Mouse (Mus musculus): Measurements from ENCODE around the gene Efcab2. TPM values are rescaled to one million over a fixed set of nuclear protein-coding genes. Genes with fewer than 3 reads are reported as not detected.
A peak's percentile ranks its signal among the peaks of the same experiment; 100 is the strongest.

The Efcab2 gene
- polyA plus RNA-seq, 1 experiment from 2014 or later, result 6.5 TPM

- WGBS, result under 1% methylated on average over 38 of the region's 38 CpGs
- no peak for ATAC-seq (ENCODE audit: low read depth)
- H3K27ac ChIP-seq (ENCODE audit: low read length), result no peak overlapping the region
- H3K4me3 ChIP-seq (ENCODE audit: low read length), result peak overlapping the region; percentile 68
- H3K9me3 ChIP-seq (ENCODE audit: control insufficient read depth, low read length), result no peaks in the 10 kb centered on the region
- H3K36me3 ChIP-seq (ENCODE audit: control insufficient read depth, insufficient read depth, low read length), result no peaks in the 10 kb centered on the region
- peaks cover 25% of the 10 kb centered on the region for H3K4me1 ChIP-seq (replicated peaks; ENCODE audit: control insufficient read depth, insufficient read depth, low read length)
- peak overlapping the region; percentile 83 for H3K4me2 ChIP-seq (ENCODE audit: low read depth, low read length)
- H3K9ac ChIP-seq (ENCODE audit: low read length), result peak overlapping the region; percentile 62
- peaks cover 32% of the 10 kb centered on the region for H3K27me3 ChIP-seq (ENCODE audit: control insufficient read depth, insufficient read depth, low read depth, low read length)
Measured at GRCm38 (mm10) chr1:178529512-178530300, 123.8 kb downstream of the Efcab2 start.

- WGBS, result under 1% methylated on average over 61 of the region's 62 CpGs
Measured at GRCm38 (mm10) chr1:178530301-178531078, 124.6 kb downstream of the Efcab2 start.

More at GRCm38 (mm10) chr1:178530301-178531078, 124.6 kb downstream of the Efcab2 start:
- Histone ChIP-seq H3K27me3 (ENCODE audit: control insufficient read depth, insufficient read depth, low read depth, low read length) (peaks cover 32% of the 10 kb centered on the region), H3K36me3 (ENCODE audit: control insufficient read depth, insufficient read depth, low read length) (no peaks in the 10 kb centered on the region), H3K4me2 (ENCODE audit: low read depth, low read length) (peak overlapping the region; percentile 83), H3K27ac (ENCODE audit: low read length) (no peak overlapping the region), H3K4me1 (replicated peaks; ENCODE audit: control insufficient read depth, insufficient read depth, low read length) (peaks cover 25% of the 10 kb centered on the region), H3K9ac (ENCODE audit: low read length) (peak overlapping the region; percentile 62), H3K4me3 (ENCODE audit: low read length) (peak overlapping the region; percentile 68), H3K9me3 (ENCODE audit: control insufficient read depth, low read length) (no peaks in the 10 kb centered on the region)
- ATAC-seq (ENCODE audit: low read depth), result peak; percentile 39

Small RNA genes lying within 50 kb of the gene (microRNA-seq; reads per million reads assigned to microRNA genes)
- not detected for gene Gm27458

Other genes starting within 250 kb of the Efcab2 start
- gene Desi2, start 218.7 kb upstream of the Efcab2 start, polyA plus RNA-seq (2015; fragmentation: Nextera tagmentation; extraction: Ambion mirVana), result 22.1 and 23.3 TPM in 2 replicates
- 113 and 141 TPM in 2 replicates for gene Cox20, start 87.0 kb upstream of the Efcab2 start, polyA plus RNA-seq (2015; fragmentation: Nextera tagmentation; extraction: Ambion mirVana)
- 209 and 239 TPM in 2 replicates for gene Hnrnpu, start 68.3 kb upstream of the Efcab2 start, polyA plus RNA-seq (2015; fragmentation: Nextera tagmentation; extraction: Ambion mirVana)
- 0.68 and 0.97 TPM in 2 replicates for gene Kif26b, start 123.0 kb downstream of the Efcab2 start, polyA plus RNA-seq (2015; fragmentation: Nextera tagmentation; extraction: Ambion mirVana)

All from lung, embryonic 16.5 days (tissue).